Mouse (Mus musculus): Measurements from ENCODE around the gene Wiz. TPM values are rescaled to one million over a fixed set of nuclear protein-coding genes. Genes with fewer than 3 reads are reported as not detected.
A peak's percentile ranks its signal among the peaks of the same experiment; 100 is the strongest.

The Wiz gene
- polyA plus RNA-seq, 1 experiment from 2014 or later: 28.7 TPM

GRCm38 (mm10) chr17:32356766-32357760, 32.2 kb downstream of the Wiz start:
- ATAC-seq (ENCODE audit: insufficient number of reproducible peaks, insufficient read depth, low FRiP score, low TSS enrichment, low read depth): no peak
- Histone ChIP-seq H3K27ac (no peak overlapping the region), H3K36me3 (peaks cover 89% of the 10 kb centered on the region), H3K4me1 (peaks cover 8% of the 10 kb centered on the region), H3K4me3 (no peak overlapping the region), H3K9ac (peak overlapping the region; percentile 32; the same call in 1 of the 2 replicates), H3K4me2 (no peak overlapping the region), H3K9me3 (no peaks in the 10 kb centered on the region), H3K27me3 (no peaks in the 10 kb centered on the region)
- WGBS: 87% methylated on average over 24 of the region's 24 CpGs

GRCm38 (mm10) chr17:32356281-32356680, 33.0 kb downstream of the Wiz start:
- WGBS: 89% methylated on average over 9 of the region's 9 CpGs
- Histone ChIP-seq H3K4me2 (no peak overlapping the region), H3K4me1 (peaks cover under 1% of the 10 kb centered on the region; the same call in 1 of the 2 replicates), H3K27ac (no peak overlapping the region), H3K9ac (no peak overlapping the region), H3K27me3 (no peaks in the 10 kb centered on the region), H3K4me3 (no peak overlapping the region), H3K36me3 (peaks cover 81% of the 10 kb centered on the region), H3K9me3 (no peaks in the 10 kb centered on the region)
- no peak for ATAC-seq (ENCODE audit: insufficient number of reproducible peaks, insufficient read depth, low FRiP score, low TSS enrichment, low read depth)

GRCm38 (mm10) chr17:32355031-32355430, 34.2 kb downstream of the Wiz start:
- no peak overlapping the region for H3K4me3 ChIP-seq
- ATAC-seq (ENCODE audit: insufficient number of reproducible peaks, insufficient read depth, low FRiP score, low TSS enrichment, low read depth): no peak
- 92% methylated on average over 6 of the region's 6 CpGs for WGBS
- no peaks in the 10 kb centered on the region for H3K4me1 ChIP-seq
- no peak overlapping the region for H3K9ac ChIP-seq
- H3K9me3 ChIP-seq: no peaks in the 10 kb centered on the region
- no peak overlapping the region for H3K4me2 ChIP-seq
- H3K36me3 ChIP-seq: peaks cover 69% of the 10 kb centered on the region
- H3K27ac ChIP-seq: no peak overlapping the region
- H3K27me3 ChIP-seq: no peaks in the 10 kb centered on the region

- no peaks in the 10 kb centered on the region for H3K27me3 ChIP-seq
- H3K9ac ChIP-seq: peak overlapping the region; percentile 47; the same call in 1 of the 2 replicates
- WGBS: 57% methylated on average over 5 of the region's 5 CpGs
- no peaks in the 10 kb centered on the region for H3K9me3 ChIP-seq
- H3K4me3 ChIP-seq: no peak overlapping the region
- peaks cover 61% of the 10 kb centered on the region for H3K36me3 ChIP-seq
- peaks cover 4% of the 10 kb centered on the region for H3K4me1 ChIP-seq
- no peak overlapping the region for H3K27ac ChIP-seq
- no peak overlapping the region for H3K4me2 ChIP-seq
- no peak for ATAC-seq (ENCODE audit: insufficient number of reproducible peaks, insufficient read depth, low FRiP score, low TSS enrichment, low read depth)
These were observed 35.0 kb downstream of the Wiz start for GRCm38 (mm10) chr17:32354211-32354610.

GRCm38 (mm10) chr17:32353696-32354095, 35.5 kb downstream of the Wiz start:
- H3K27me3 ChIP-seq: no peaks in the 10 kb centered on the region
- no peak overlapping the region for H3K4me2 ChIP-seq
- H3K4me1 ChIP-seq: peaks cover 10% of the 10 kb centered on the region
- WGBS: 68% methylated on average over 4 of the region's 4 CpGs
- H3K36me3 ChIP-seq: peaks cover 55% of the 10 kb centered on the region
- no peak for ATAC-seq (ENCODE audit: insufficient number of reproducible peaks, insufficient read depth, low FRiP score, low TSS enrichment, low read depth)
- H3K9me3 ChIP-seq: no peaks in the 10 kb centered on the region
- no peak overlapping the region for H3K27ac ChIP-seq
- H3K9ac ChIP-seq: no peak overlapping the region
- H3K4me3 ChIP-seq: no peak overlapping the region

- Histone ChIP-seq H3K9me3 (no peaks in the 10 kb centered on the region), H3K4me2 (no peak overlapping the region), H3K4me1 (peaks cover 17% of the 10 kb centered on the region), H3K27me3 (no peaks in the 10 kb centered on the region), H3K36me3 (peaks cover 36% of the 10 kb centered on the region), H3K9ac (no peak overlapping the region), H3K4me3 (no peak overlapping the region), H3K27ac (no peak overlapping the region)
- ATAC-seq (ENCODE audit: insufficient number of reproducible peaks, insufficient read depth, low FRiP score, low TSS enrichment, low read depth): no peak
These were observed 37.5 kb downstream of the Wiz start for GRCm38 (mm10) chr17:32351726-32352125.

- WGBS: 71% methylated on average over 3 of the region's 3 CpGs
- Histone ChIP-seq H3K9ac (no peak overlapping the region), H3K27me3 (no peaks in the 10 kb centered on the region), H3K4me3 (peak overlapping the region; percentile 69), H3K4me2 (peak overlapping the region; percentile 89), H3K4me1 (peaks cover 17% of the 10 kb centered on the region), H3K36me3 (peaks cover 31% of the 10 kb centered on the region), H3K27ac (no peak overlapping the region), H3K9me3 (no peaks in the 10 kb centered on the region)
- no peak for ATAC-seq (ENCODE audit: insufficient number of reproducible peaks, insufficient read depth, low FRiP score, low TSS enrichment, low read depth)
These were observed 38.0 kb downstream of the Wiz start for GRCm38 (mm10) chr17:32351269-32351668.

- Histone ChIP-seq H3K4me2 (peak within 1 kb of the TSS; percentile 89), H3K9me3 (no peaks in the 10 kb centered on the region), H3K27ac (peak within 1 kb of the TSS; percentile 74), H3K36me3 (peaks cover 23% of the 10 kb centered on the region), H3K9ac (peak within 1 kb of the TSS; percentile 86), H3K27me3 (no peaks in the 10 kb centered on the region), H3K4me3 (peak within 1 kb of the TSS; percentile 69), H3K4me1 (peaks cover 17% of the 10 kb centered on the region)
- under 1% methylated on average over 37 of the region's 37 CpGs for WGBS
- peak; percentile 95 for ATAC-seq (ENCODE audit: insufficient number of reproducible peaks, insufficient read depth, low FRiP score, low TSS enrichment, low read depth)
These were observed 38.8 kb downstream of the Wiz start, which contains the start of gene Akap8l for GRCm38 (mm10) chr17:32350382-32350983. Akap8l (minus strand) TSS chr17:32350607.

- H3K4me1 ChIP-seq: peaks cover 17% of the 10 kb centered on the region
- peak overlapping the region; percentile 69 for H3K4me3 ChIP-seq
- H3K27me3 ChIP-seq: no peaks in the 10 kb centered on the region
- peak overlapping the region; percentile 86 for H3K9ac ChIP-seq
- ATAC-seq (ENCODE audit: insufficient number of reproducible peaks, insufficient read depth, low FRiP score, low TSS enrichment, low read depth): no peak
- peaks cover 21% of the 10 kb centered on the region for H3K36me3 ChIP-seq
- WGBS: 1% methylated on average over 24 of the region's 24 CpGs
- H3K4me2 ChIP-seq: peak overlapping the region; percentile 89
- H3K27ac ChIP-seq: peak overlapping the region; percentile 74
- H3K9me3 ChIP-seq: no peaks in the 10 kb centered on the region
These were observed 39.3 kb downstream of the Wiz start for GRCm38 (mm10) chr17:32349851-32350381.

- peak overlapping the region; percentile 86 for H3K9ac ChIP-seq
- no peak for ATAC-seq (ENCODE audit: insufficient number of reproducible peaks, insufficient read depth, low FRiP score, low TSS enrichment, low read depth)
These were observed 40.1 kb downstream of the Wiz start for GRCm38 (mm10) chr17:32349037-32349732.

GRCm38 (mm10) chr17:32348406-32348805, 40.8 kb downstream of the Wiz start:
- Histone ChIP-seq H3K4me1 (peaks cover 17% of the 10 kb centered on the region), H3K9ac (peak overlapping the region; percentile 86; the same call in 1 of the 2 replicates), H3K4me2 (peak overlapping the region; percentile 89), H3K4me3 (no peak overlapping the region), H3K9me3 (no peaks in the 10 kb centered on the region), H3K27ac (no peak overlapping the region), H3K27me3 (no peaks in the 10 kb centered on the region), H3K36me3 (peaks cover 17% of the 10 kb centered on the region)
- no peak for ATAC-seq (ENCODE audit: insufficient number of reproducible peaks, insufficient read depth, low FRiP score, low TSS enrichment, low read depth)
- 85% methylated on average over 2 of the region's 2 CpGs for WGBS

More at GRCm38 (mm10) chr17:32349037-32349732, 40.1 kb downstream of the Wiz start:
- Histone ChIP-seq H3K4me1 (peaks cover 17% of the 10 kb centered on the region), H3K4me3 (peak overlapping the region; percentile 69), H3K4me2 (peak overlapping the region; percentile 89), H3K9me3 (no peaks in the 10 kb centered on the region), H3K27me3 (no peaks in the 10 kb centered on the region), H3K27ac (no peak overlapping the region), H3K36me3 (peaks cover 19% of the 10 kb centered on the region)
- 9% methylated on average over 4 of the region's 4 CpGs for WGBS
